Mouse (Mus musculus) CD4-positive helper T cell, adult 2 months (primary cell): ENCODE results near the gene Fbxl19.
"Not testable (repeated sequence)": the region's sequence is repeated elsewhere in the genome, so short reads cannot be mapped to it uniquely, and the experiment has no call there.

Experiments
- DNase-seq: peaks from one replicate; pipeline ENCODE4 v3.0.0-alpha.2; 2012; ENCODE audit warnings: low read depth, missing footprints, low spot score

Gene Fbxl19

GRCm38 (mm10) chr7:127727898-127728297 is 16.4 kb upstream of the Fbxl19 start:
- DNase-seq, result no peak

DNA sequence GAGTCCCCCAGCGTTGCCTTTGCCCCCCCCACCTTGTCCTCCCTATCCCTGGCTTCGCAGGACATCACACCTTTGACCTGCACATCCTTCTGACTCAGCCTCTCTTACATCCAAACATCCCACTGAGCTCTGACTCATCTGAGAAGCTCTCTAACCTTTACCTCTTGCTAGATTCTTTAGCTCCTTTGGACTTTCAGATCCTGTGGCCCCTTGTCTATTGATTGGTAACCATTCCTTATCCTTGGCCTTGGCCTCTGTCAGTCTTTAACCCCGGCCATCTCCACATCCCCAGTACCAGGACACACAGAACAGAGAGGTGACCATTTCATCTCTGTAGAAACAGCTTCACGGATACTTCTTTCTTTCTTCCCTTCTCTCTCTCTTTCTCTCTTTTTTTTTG is 14.2 kb upstream of the Fbxl19 start:
- DNase-seq, result no peak

DNA sequence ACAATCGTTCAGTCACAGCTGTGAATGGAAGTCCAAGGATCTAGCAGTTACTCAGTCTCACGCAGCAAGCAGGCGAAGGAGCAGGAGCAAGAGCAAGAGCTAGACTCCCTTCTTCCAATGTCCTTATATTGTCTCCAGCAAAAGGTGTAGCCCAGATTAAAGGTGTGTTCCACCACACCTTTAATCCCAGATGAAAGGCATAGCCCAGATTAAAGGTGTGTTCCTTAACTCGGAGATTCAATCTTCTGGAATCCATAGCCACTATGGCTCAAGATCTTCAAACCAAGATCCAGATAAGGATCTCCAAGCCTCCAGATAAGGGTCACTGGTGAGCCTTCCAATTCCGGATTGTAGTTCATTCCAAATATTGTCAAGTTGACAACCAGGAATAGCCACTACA is 12.3 kb upstream of the Fbxl19 start, which contains the start of gene Ctf2:
TSS of gene Ctf2 (minus strand) at position 101 of the 400 bp plus-strand sequence.
- not testable (repeated sequence) for DNase-seq

DNA sequence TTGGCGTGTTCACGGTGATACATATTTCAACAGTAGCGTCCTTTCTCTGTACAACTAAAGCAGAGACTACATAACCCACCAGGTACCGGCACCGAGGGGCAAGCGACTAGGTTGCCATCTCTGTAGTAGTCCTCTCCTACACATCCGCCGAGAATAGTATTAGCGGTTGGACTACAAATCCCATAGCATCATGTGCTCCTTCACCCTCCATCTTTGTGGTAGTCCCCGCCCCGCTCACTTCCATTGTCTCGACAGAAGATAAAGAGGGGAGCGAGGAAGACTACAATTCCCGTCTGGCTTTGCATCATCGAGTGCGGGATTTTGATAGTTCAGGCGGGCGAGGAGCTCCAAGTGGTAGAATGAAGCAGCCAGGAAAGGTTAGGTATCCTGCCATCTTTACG is 908 bp downstream of the Fbxl19 start:
- DNase-seq, result peak; percentile 92

DNA sequence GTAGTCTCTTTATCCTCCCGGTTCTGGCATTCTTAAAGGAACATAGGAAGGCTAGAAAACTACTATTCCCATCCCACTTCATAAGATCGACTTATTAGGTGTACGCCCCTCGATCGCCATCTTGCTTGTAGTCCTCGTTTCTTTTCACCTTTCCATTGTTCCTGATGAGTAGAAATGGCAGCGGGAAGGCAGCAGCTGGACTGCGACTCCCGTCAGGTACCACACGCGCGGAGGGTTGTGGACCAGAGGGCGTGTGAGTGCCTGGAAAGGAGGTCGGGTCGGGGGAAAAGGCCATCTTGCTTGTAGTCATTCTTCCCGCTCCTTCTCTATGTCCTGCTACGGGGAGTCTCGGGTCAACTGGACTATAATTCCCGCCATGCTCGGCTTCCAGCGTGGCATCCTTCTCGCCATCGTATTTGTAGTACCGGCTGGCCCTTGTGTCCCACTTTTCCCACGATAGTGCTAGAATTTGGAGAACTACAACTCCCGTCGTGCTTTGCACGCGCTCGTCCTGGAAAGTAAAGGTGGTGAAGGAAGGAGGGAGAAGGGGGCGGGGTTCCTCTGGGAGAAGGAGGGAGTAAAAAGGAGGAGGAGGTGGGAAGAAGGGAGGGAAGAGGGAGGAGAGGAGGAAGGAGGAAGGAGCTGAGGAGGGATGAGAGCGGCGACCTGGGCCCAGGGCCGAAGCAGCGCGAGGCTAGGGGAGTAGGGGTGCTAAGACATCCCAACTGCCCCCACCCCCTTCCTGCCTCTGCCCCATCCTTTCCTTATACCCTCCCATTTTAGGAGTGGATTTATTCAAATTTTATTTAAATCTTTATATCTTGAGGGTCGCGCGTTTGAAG is 1.5 kb downstream of the Fbxl19 start:
- peak; percentile 87 for DNase-seq

DNA sequence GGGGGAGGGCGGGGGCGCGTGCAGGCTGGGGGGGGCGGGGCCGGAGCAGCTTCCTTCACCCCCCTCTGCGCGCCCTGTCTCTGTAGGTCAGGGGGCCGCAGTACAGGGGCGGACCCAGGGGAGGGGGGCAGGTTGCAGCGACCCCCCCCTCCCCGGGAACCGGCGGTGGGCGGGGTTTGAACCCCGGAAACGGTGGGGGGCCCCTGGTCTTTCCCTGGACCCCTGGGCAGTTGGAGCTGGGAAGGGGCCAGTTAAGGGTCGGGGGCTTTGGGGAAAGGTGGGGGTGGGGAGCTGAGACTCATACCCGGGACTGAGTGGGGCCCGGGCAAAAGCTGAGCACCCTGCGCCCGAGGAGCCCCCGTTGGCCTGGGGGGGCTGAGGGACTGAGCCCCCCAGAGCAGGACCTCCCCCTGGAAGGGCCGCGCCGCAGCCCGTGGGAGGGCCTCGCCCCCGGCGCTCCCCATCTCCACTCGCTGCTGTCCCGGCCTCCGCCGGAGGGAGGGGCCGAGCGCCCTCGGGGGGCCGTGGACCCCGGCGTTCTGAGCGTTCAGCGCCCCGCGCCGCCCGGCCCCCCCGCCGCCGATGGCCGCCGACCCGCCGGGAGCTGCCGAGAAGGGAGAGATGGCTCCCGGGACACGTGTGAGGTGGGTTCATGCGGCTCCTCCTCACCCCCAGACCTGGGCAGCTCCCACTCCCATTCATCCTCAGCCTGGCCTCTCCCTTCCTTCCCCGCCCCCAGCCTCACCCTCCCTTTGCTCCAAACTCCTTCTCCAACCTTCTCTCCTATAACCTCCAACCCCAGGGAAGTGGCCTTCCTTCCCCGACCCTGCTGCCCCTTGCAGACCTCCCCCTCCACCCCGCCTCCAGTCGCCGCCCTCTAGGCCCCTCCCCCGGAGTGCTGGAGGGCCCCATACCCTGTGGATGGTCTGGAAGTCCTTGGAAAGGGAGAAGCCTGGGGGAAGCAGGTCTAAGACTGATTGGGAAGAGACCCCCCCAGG is 2.5 kb downstream of the Fbxl19 start:
- peak; percentile 35 for DNase-seq

- no peak for DNase-seq
These were observed 3.4 kb downstream of the Fbxl19 start for GRCm38 (mm10) chr7:127747559-127748234.

DNA sequence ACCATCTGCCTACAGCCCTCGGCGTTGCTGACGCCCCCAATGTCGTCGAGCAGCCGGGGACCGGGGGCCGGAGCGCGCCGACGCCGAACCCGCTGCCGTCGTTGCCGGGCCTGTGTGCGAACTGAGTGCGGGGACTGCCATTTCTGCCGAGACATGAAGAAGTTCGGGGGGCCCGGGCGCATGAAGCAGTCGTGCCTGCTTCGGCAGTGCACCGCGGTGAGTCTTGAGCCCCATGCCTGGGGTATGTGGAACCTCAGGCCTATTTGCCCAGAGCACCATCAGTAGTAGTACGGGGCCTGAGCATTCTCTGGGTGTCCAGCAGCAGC is 3.9 kb downstream of the Fbxl19 start:
- no peak for DNase-seq

DNA sequence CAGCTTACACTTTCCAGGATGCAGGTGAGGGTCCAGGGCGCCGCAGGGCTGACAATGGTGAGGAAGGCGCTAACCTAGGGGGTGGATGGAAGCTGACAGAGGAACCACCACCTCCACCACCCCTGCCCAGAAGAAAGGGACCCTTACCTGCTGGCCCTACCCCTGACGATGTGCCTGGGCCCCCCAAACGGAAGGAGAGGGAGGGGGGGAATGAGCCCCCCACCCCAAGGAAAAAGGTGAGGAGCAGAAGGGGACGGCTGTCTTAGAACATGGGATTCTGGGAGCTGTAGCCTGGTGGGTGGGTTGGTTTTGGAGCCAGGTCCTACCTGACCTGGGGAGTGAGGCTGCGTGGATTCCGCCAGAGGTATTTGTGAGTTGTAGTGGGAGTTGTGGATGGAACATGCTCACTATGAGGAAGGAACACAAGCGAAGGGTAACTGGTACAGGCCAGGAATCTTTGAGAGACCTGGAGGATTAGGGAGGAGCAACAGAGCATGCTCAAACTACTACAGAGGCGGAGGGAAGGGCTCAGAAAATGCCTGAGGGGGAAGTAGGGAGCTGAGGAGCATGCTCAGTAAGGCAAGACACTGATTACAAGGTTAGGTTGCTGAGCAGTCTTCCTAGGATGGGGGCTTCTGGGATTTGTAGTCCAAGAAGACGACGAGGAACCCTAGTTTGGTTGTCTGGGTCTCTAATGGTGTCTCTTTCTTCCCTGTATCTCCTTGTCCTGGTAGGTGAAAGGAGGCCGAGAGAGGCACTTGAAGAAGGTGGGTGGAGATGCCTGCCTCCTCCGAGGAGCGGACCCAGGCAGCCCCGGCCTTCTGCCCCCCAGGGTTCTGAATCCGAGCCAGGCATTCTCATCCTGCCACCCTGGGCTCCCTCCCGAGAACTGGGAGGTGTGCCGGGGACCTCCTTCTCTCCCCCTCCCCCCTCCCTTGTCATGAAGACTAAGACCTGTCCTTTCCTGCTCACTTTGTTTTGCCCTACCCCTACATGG is 6.1 kb downstream of the Fbxl19 start:
- DNase-seq, result no peak

- DNase-seq, result no peak
These were observed 7.3 kb downstream of the Fbxl19 start for GRCm38 (mm10) chr7:127751619-127752018.

- DNase-seq, result no peak
These were observed 7.7 kb downstream of the Fbxl19 start for GRCm38 (mm10) chr7:127752069-127752468.

GRCm38 (mm10) chr7:127753158-127753557 is 8.8 kb downstream of the Fbxl19 start:
- DNase-seq, result no peak

GRCm38 (mm10) chr7:127753741-127754140 is 9.4 kb downstream of the Fbxl19 start:
- no peak for DNase-seq

GRCm38 (mm10) chr7:127759716-127760115 is 15.4 kb downstream of the Fbxl19 start:
- no peak for DNase-seq

GRCm38 (mm10) chr7:127760478-127760877 is 16.1 kb downstream of the Fbxl19 start:
- DNase-seq, result no peak

DNA sequence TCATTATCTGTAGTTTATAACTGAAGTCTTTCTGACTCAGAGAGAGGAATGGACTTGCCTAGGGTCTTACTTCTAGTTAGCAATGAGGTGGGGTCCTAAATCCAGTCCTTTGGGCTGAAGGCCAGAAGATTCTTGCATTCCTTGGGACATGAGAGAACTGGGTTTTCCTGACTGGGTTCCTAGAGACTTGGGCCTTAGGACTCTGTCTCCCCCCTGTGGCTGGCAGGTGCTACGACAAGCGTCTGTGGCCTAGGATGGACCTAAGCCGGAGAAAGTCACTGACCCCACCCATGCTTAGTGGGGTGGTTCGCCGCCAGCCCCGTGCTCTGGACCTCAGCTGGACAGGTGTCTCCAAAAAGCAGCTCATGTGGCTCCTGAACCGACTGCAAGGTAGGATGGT is 16.7 kb downstream of the Fbxl19 start:
- DNase-seq, result peak; percentile 57

DNA sequence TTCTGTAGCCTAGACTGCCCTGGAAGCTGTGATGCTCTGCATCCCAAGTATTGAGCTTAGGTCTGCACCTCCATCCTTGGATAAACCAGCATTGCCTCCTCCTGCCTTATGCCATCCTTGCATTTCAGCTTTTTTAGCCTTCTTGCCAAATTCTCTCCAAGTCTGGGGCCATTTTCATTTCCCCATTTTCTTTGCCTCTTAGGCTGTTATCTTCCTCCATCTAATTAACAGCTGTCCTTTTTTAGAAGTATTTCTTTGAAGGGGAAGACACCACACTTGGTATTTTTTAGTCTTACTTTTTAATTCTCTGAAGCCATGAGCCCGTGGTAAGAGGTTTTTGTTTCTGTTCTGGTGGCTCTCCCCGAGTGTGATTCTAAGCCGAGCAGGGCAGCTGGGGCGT is 19.3 kb downstream of the Fbxl19 start:
- DNase-seq, result no peak

DNA sequence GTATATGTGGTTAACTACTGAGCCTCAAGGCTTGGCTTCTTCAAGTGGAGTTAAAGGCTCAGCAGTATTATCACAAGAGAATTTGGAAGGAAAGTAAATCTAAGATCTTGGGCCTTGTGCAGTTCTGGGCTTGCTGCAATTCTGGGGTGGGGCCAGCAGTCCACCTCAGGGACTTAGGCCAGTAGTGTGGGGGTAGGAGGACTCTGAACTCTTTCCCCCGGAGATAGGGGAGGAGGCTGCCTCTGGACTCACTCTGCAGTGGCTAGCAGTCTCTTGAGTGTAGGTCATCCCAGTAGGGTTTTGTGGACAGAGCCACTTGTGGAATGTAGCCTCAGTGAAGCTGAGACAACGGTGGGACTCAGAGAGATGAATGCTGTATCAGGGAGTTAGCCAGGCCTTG is 21.4 kb downstream of the Fbxl19 start:
- DNase-seq, result no peak

DNA sequence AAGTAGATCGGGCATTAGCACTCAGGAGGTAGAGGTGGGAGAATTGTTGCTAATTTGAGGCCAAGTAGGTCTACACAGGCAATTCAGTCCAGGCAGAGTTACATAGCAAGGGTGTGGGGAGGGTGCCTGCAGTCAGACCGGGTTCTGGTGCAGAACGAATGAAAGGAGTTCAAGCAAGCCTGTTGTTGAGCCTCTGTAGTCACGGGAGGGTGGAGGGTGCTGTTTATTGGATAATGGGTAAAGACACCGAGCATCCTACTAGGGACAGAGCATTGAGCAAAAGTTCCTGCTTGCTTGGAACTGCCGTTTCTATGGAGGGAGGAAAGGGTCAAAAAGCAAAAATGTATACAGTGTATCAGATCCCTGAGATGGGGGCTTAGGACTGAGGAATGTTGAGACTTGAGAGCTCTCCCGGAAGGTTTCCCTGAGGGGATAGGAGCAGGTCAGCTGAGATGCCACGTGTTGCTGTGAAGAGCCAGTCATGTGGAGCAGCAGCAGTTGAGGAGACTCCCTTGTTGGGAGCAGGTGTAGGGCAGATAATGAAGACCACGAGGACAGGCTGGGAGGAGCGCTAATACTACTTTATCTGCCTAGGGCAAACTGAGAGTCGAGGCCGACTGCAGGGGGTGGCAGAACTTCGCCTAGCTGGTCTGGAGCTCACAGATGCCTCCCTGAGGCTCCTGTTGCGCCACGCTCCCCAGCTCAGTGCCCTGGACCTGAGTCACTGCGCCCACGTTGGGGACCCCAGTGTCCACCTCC is 22.7 kb downstream of the Fbxl19 start:
- no peak for DNase-seq
